Mouse (Mus musculus) urinary bladder, postnatal 14 days (tissue): Measurements from ENCODE around the gene Slc34a1.
"Not testable (repeated sequence)": the region's sequence is repeated elsewhere in the genome, so short reads cannot be mapped to it uniquely, and the experiment has no call there.

ENCODE experiments used
- DNase-seq: peaks from one replicate; pipeline ENCODE4 v3.0.0; 2021; ENCODE audit warnings: low spot score

The Slc34a1 gene

GRCm38 (mm10) chr13:55404853-55405782 is 7.1 kb downstream of the Slc34a1 start:
- peak; percentile 74 for DNase-seq

- no peak for DNase-seq
Observed at GRCm38 (mm10) chr13:55405783-55406390, 7.9 kb downstream of the Slc34a1 start.

- no peak for DNase-seq
Observed at GRCm38 (mm10) chr13:55407341-55407740, 9.4 kb downstream of the Slc34a1 start.

GRCm38 (mm10) chr13:55408546-55409120 is 10.6 kb downstream of the Slc34a1 start:
- DNase-seq, result no peak

GRCm38 (mm10) chr13:55411826-55412225 is 13.8 kb downstream of the Slc34a1 start:
- DNase-seq, result no peak

- no peak for DNase-seq
Observed at GRCm38 (mm10) chr13:55412643-55413307, 14.8 kb downstream of the Slc34a1 start.

- no peak for DNase-seq
Observed at GRCm38 (mm10) chr13:55413333-55413732, 15.3 kb downstream of the Slc34a1 start.

GRCm38 (mm10) chr13:55414743-55415380 is 16.9 kb downstream of the Slc34a1 start, which contains the start of gene Pfn3:
Gene Pfn3, minus strand, starts transcription at chr13:55415232.
- DNase-seq, result peak; percentile 47

GRCm38 (mm10) chr13:55418004-55418403 is 20.0 kb downstream of the Slc34a1 start:
- DNase-seq, result peak; percentile 92

GRCm38 (mm10) chr13:55419142-55419541 is 21.2 kb downstream of the Slc34a1 start:
- no peak for DNase-seq

GRCm38 (mm10) chr13:55420018-55420932 is 22.3 kb downstream of the Slc34a1 start:
- DNase-seq, result no peak

- peak; percentile 51 for DNase-seq
Observed at GRCm38 (mm10) chr13:55420933-55421800, 23.2 kb downstream of the Slc34a1 start.

GRCm38 (mm10) chr13:55426613-55427012 is 28.6 kb downstream of the Slc34a1 start, which contains the start of gene F12:
Gene F12, minus strand, starts transcription at chr13:55426793.
- no peak for DNase-seq

GRCm38 (mm10) chr13:55429226-55429888 is 31.4 kb downstream of the Slc34a1 start:
- peak; percentile 56 for DNase-seq

- no peak for DNase-seq
Observed at GRCm38 (mm10) chr13:55430566-55430965, 32.6 kb downstream of the Slc34a1 start.

GRCm38 (mm10) chr13:55431889-55432685 is 34.1 kb downstream of the Slc34a1 start:
- DNase-seq, result no peak

- DNase-seq, result not testable (repeated sequence)
Observed at GRCm38 (mm10) chr13:55437111-55437629, 39.2 kb downstream of the Slc34a1 start.

- DNase-seq, result no peak
Observed at GRCm38 (mm10) chr13:55443799-55444285, 45.9 kb downstream of the Slc34a1 start.
